Mouse (Mus musculus) cortical plate, adult 2 months (tissue): Measurements from ENCODE around the gene Csf3.

Source experiments
- CTCF ChIP-seq: fragments of 200-500 bp; IDR thresholded peaks from 2 replicates; pipeline ENCODE4 v1.5.1; 2011; ENCODE audit warnings: mild to moderate bottlenecking, control low read depth, low read length; ENCODE audit not compliant: insufficient read depth; ENCODE audit errors: extremely low read depth
- POLR2A ChIP-seq: fragments of 200-500 bp; IDR thresholded peaks from 2 replicates; pipeline ENCODE4 v1.6.1; 2011; ENCODE audit warnings: mild to moderate bottlenecking, low read length, control low read depth; ENCODE audit not compliant: insufficient read depth; ENCODE audit errors: extremely low read depth

GRCm38 (mm10) chr11:98671284-98671815 lies 29.7 kb upstream of the Csf3 start:
- TF ChIP-seq CTCF, result no peak
- TF ChIP-seq POLR2A, result no peak
